Mouse (Mus musculus) midbrain, postnatal 0 days (tissue): ENCODE data around the gene Tcf7l2. TPM values are rescaled to one million over a fixed set of nuclear protein-coding genes. Genes with fewer than 3 reads are reported as not detected.
A peak's percentile ranks its signal among the peaks of the same experiment; 100 is the strongest.

Source experiments
- ATAC-seq: fragments of 200-750 bp; cut with Nextera tagmentation; 2 replicates; pipeline ENCODE4 v1.8.0; 2017; ENCODE audit warnings: moderate number of reproducible peaks, mild to moderate bottlenecking, moderate TSS enrichment, moderate library complexity; ENCODE audit not compliant: low FRiP score
- DNase-seq: peaks from one replicate; pipeline ENCODE4 v3.0.0-alpha.2; 2015; ENCODE audit warnings: low spot score
- H3K27ac ChIP-seq: fragments of 300-500 bp; sonication (generic); 2 replicates; pipeline ENCODE4 v1.5.1; 2014; ENCODE audit warnings: low read depth, mild to moderate bottlenecking, low read length, mixed read lengths
- H3K27me3 ChIP-seq: fragments of 300-500 bp; sonication (generic); 2 replicates; pipeline ENCODE4 v1.6.1; 2014; ENCODE audit warnings: low read length, control low read depth, mixed read lengths; ENCODE audit not compliant: insufficient read depth
- H3K36me3 ChIP-seq: fragments of 300-500 bp; sonication (generic); 2 replicates; pipeline ENCODE4 v1.6.1; 2014; ENCODE audit warnings: low read length, control low read depth, mixed read lengths; ENCODE audit not compliant: insufficient read depth
- H3K4me1 ChIP-seq: fragments of 300-500 bp; sonication (generic); 2 replicates; pipeline ENCODE4 v1.6.1; 2014; ENCODE audit warnings: mild to moderate bottlenecking, control low read depth, antibody characterized with exemption, low read length, mixed read lengths; ENCODE audit not compliant: insufficient read depth
- H3K4me2 ChIP-seq: fragments of 300-500 bp; sonication (generic); 2 replicates; pipeline ENCODE4 v1.6.1; 2014; ENCODE audit warnings: low read depth, mild to moderate bottlenecking, low read length, mixed read lengths; ENCODE audit not compliant: poor library complexity, severe bottlenecking
- H3K4me3 ChIP-seq: fragments of 300-500 bp; sonication (generic); 2 replicates; pipeline ENCODE4 v1.5.1; 2014; ENCODE audit warnings: low read depth, mild to moderate bottlenecking, low read length, moderate library complexity
- H3K9ac ChIP-seq: fragments of 300-500 bp; sonication (generic); replicated peaks from 2 replicates; pipeline ENCODE4 v1.6.1; 2014; ENCODE audit warnings: mild to moderate bottlenecking, low read length, moderate library complexity, mixed read lengths; ENCODE audit not compliant: poor library complexity, severe bottlenecking
- H3K9me3 ChIP-seq: fragments of 300-500 bp; sonication (generic); 2 replicates; pipeline ENCODE4 v1.6.1; 2016; ENCODE audit warnings: low read length, control low read depth
- CTCF ChIP-seq: IDR thresholded peaks from 2 replicates; pipeline ENCODE4 v1.5.1; 2016; ENCODE audit warnings: antibody characterized with exemption, mild to moderate bottlenecking
- WGBS: fragments of 180-500 bp; shearing (Covaris S2); extraction: QIAGEN DNeasy Blood & Tissue Kit; methylation state at CpG from one replicate; pipeline ENCODE4 v1.1.7; 2014; 5-methylcytosine and 5-hydroxymethylcytosine counted together
- polyA plus RNA-seq: library from polyadenylated mRNA; unstranded; fragments of >200 nt; fragmentation: Nextera tagmentation; extraction: Ambion mirVana; gene quantifications from 2 replicates; pipeline ENCODE4 v1.2.1, GENCODE M21; 2015
- total RNA-seq: library from RNA; depleted of rRNA; stranded (reverse); fragments of >200 nt; gene quantifications from 2 replicates; pipeline ENCODE4 v1.2.3, GENCODE M21; 2014

Gene Tcf7l2
- total and polyA plus RNA-seq, 2 experiments from 2014 or later: 67.2 to 861 TPM

GRCm38 (mm10) chr19:55736016-55736415 is 5.6 kb upstream of the Tcf7l2 start:
- Histone ChIP-seq H3K27ac (no peak overlapping the region), H3K4me2 (no peak overlapping the region), H3K4me3 (no peak overlapping the region), H3K36me3 (no peaks in the 10 kb centered on the region), H3K9ac (no peak overlapping the region), H3K4me1 (no peaks in the 10 kb centered on the region), H3K27me3 (no peaks in the 10 kb centered on the region), H3K9me3 (no peaks in the 10 kb centered on the region)
- ATAC-seq (no peak), DNase-seq (no peak)
- WGBS: 57% methylated on average over 6 of the region's 6 CpGs
- no peak for TF ChIP-seq CTCF

- no peak overlapping the region for H3K4me3 ChIP-seq
- H3K4me1 ChIP-seq: 0 out of 2 replicates have a peak, but pooled peaks cover 2% of the 10 kb centered on the region
- DNase-seq: no peak
- H3K36me3 ChIP-seq: no peaks in the 10 kb centered on the region
- ATAC-seq: no peak
- no peak overlapping the region for H3K4me2 ChIP-seq
- no peaks in the 10 kb centered on the region for H3K27me3 ChIP-seq
- no peak for TF ChIP-seq CTCF
- H3K9me3 ChIP-seq: no peaks in the 10 kb centered on the region
- H3K9ac ChIP-seq: no peak overlapping the region
- 20% methylated on average over 4 of the region's 4 CpGs for WGBS
- H3K27ac ChIP-seq: 0 out of 2 replicates have a peak overlapping the region, but pooled peaks have one; percentile 1
Measured at GRCm38 (mm10) chr19:55739713-55740112, 1.9 kb upstream of the Tcf7l2 start.

- H3K4me1 ChIP-seq: 0 out of 2 replicates have a peak, but pooled peaks cover 2% of the 10 kb centered on the region
- H3K4me2 ChIP-seq: peak overlapping the region; percentile 58
- no peaks in the 10 kb centered on the region for H3K36me3 ChIP-seq
- ATAC-seq (peak; percentile 48), DNase-seq (no peak)
- H3K9me3 ChIP-seq: no peaks in the 10 kb centered on the region
- WGBS: 15% methylated on average over 10 of the region's 10 CpGs
- peak overlapping the region; percentile 55 for H3K9ac ChIP-seq
- TF ChIP-seq CTCF: no peak
- peak overlapping the region; percentile 66 for H3K4me3 ChIP-seq
- peak overlapping the region; percentile 77 for H3K27ac ChIP-seq
- H3K27me3 ChIP-seq: no peaks in the 10 kb centered on the region
Measured at GRCm38 (mm10) chr19:55740753-55741438, 724 bp upstream of the Tcf7l2 start.

GRCm38 (mm10) chr19:55742386-55743000 is 873 bp downstream of the Tcf7l2 start:
- DNase-seq: peak; percentile 34
- H3K9me3 ChIP-seq: no peaks in the 10 kb centered on the region
- H3K27me3 ChIP-seq: no peaks in the 10 kb centered on the region
- WGBS: 2% methylated on average over 48 of the region's 70 CpGs
- H3K9ac ChIP-seq: peak overlapping the region; percentile 81
- H3K4me1 ChIP-seq: 0 out of 2 replicates have a peak, but pooled peaks cover 2% of the 10 kb centered on the region
- H3K4me2 ChIP-seq: peak overlapping the region; percentile 58
- H3K27ac ChIP-seq: peak overlapping the region; percentile 93
- H3K4me3 ChIP-seq: peak overlapping the region; percentile 66
- no peak for TF ChIP-seq CTCF
- no peaks in the 10 kb centered on the region for H3K36me3 ChIP-seq
- ATAC-seq: no peak

GRCm38 (mm10) chr19:55743001-55743556 is 1.5 kb downstream of the Tcf7l2 start:
- Histone ChIP-seq H3K4me2 (peak overlapping the region; percentile 58), H3K9ac (peak overlapping the region; percentile 85), H3K27ac (peak overlapping the region; percentile 93), H3K27me3 (no peaks in the 10 kb centered on the region), H3K4me3 (peak overlapping the region; percentile 66), H3K9me3 (no peaks in the 10 kb centered on the region), H3K36me3 (no peaks in the 10 kb centered on the region), H3K4me1 (0 out of 2 replicates have a peak, but pooled peaks cover 2% of the 10 kb centered on the region)
- ATAC-seq: no peak
- TF ChIP-seq CTCF: no peak
- WGBS: 2% methylated on average over 22 of the region's 38 CpGs
- no peak for DNase-seq
